Mouse (Mus musculus): ENCODE measurements at regions not wholly inside any gene's neighbourhood (a gene's known extent, or its start where the extent isn't known, plus 50 kb on each side); places are given as distances from the start of the nearest gene placed in this dataset.

- H3K27me3 ChIP-seq (ENCODE audit: control insufficient read depth, insufficient read depth, insufficient read length) = no peaks in the 10 kb centered on the region
- H3K79me2 ChIP-seq (ENCODE audit: control insufficient read depth, insufficient read depth) = no peaks in the 10 kb centered on the region
- H3K4me3 ChIP-seq (ENCODE audit: insufficient read depth, poor library complexity, severe bottlenecking) = no peak overlapping the region
- H3ac ChIP-seq (ENCODE audit: control insufficient read depth, insufficient read length, low read depth) = no peak overlapping the region
- no peak for TF ChIP-seq MYOD1 (IDR thresholded peaks at IDR 0.05; ENCODE audit: control insufficient read depth, insufficient read length, low read depth)
- no peak for TF ChIP-seq CTCF (IDR thresholded peaks at IDR 0.05; ENCODE audit: control insufficient read depth, insufficient read depth, insufficient read length)
- TF ChIP-seq MAX (IDR thresholded peaks at IDR 0.05) = no peak
- TF ChIP-seq USF1 (IDR thresholded peaks at IDR 0.05; ENCODE audit: low read depth) = no peak
- TF ChIP-seq MYOG (IDR thresholded peaks at IDR 0.05; ENCODE audit: control insufficient read depth, extremely low read depth, insufficient read length) = no peak
- no peak for TF ChIP-seq CEBPB (IDR thresholded peaks at IDR 0.05; ENCODE audit: low read depth)
- no peak for TF ChIP-seq FOSL1 (IDR thresholded peaks at IDR 0.05; ENCODE audit: insufficient read depth, low read length, poor library complexity, severe bottlenecking)
- no peaks in the 10 kb centered on the region for H3K36me3 ChIP-seq (ENCODE audit: control insufficient read depth, insufficient read depth)
- H3K79me3 ChIP-seq (ENCODE audit: low read depth) = no peaks in the 10 kb centered on the region
These were observed 490.1 kb downstream of the Dhx35 start for GRCm38 (mm10) chr2:159284525-159285189.

- H3K79me3 ChIP-seq (ENCODE audit: low read depth) = no peaks in the 10 kb centered on the region
- no peak overlapping the region for H3K4me3 ChIP-seq (ENCODE audit: insufficient read depth, poor library complexity, severe bottlenecking)
- H3K79me2 ChIP-seq (ENCODE audit: control insufficient read depth, insufficient read depth) = no peaks in the 10 kb centered on the region
- H3K27me3 ChIP-seq (ENCODE audit: control insufficient read depth, insufficient read depth, insufficient read length) = no peaks in the 10 kb centered on the region
- H3ac ChIP-seq (ENCODE audit: control insufficient read depth, insufficient read length, low read depth) = no peak overlapping the region
- H3K36me3 ChIP-seq (ENCODE audit: control insufficient read depth, insufficient read depth) = no peaks in the 10 kb centered on the region
- no peak for TF ChIP-seq USF1 (IDR thresholded peaks at IDR 0.05; ENCODE audit: low read depth)
- no peak for TF ChIP-seq CEBPB (IDR thresholded peaks at IDR 0.05; ENCODE audit: low read depth)
- TF ChIP-seq MAX (IDR thresholded peaks at IDR 0.05) = no peak
- no peak for TF ChIP-seq FOSL1 (IDR thresholded peaks at IDR 0.05; ENCODE audit: insufficient read depth, low read length, poor library complexity, severe bottlenecking)
- no peak for TF ChIP-seq CTCF (IDR thresholded peaks at IDR 0.05; ENCODE audit: control insufficient read depth, insufficient read depth, insufficient read length)
- TF ChIP-seq MYOD1 (IDR thresholded peaks at IDR 0.05; ENCODE audit: control insufficient read depth, insufficient read length, low read depth) = no peak
- no peak for TF ChIP-seq MYOG (IDR thresholded peaks at IDR 0.05; ENCODE audit: control insufficient read depth, extremely low read depth, insufficient read length)
These were observed 493.5 kb downstream of the Dhx35 start for GRCm38 (mm10) chr2:159287996-159288563.

GRCm38 (mm10) chr2:159290081-159290480 lies 495.5 kb downstream of the Dhx35 start:
- H3K79me3 ChIP-seq (ENCODE audit: low read depth) = no peaks in the 10 kb centered on the region
- no peak overlapping the region for H3K4me3 ChIP-seq (ENCODE audit: insufficient read depth, poor library complexity, severe bottlenecking)
- no peaks in the 10 kb centered on the region for H3K36me3 ChIP-seq (ENCODE audit: control insufficient read depth, insufficient read depth)
- no peaks in the 10 kb centered on the region for H3K79me2 ChIP-seq (ENCODE audit: control insufficient read depth, insufficient read depth)
- H3K27me3 ChIP-seq (ENCODE audit: control insufficient read depth, insufficient read depth, insufficient read length) = no peaks in the 10 kb centered on the region
- no peak for TF ChIP-seq CTCF (IDR thresholded peaks at IDR 0.05; ENCODE audit: control insufficient read depth, insufficient read depth, insufficient read length)
- no peak for TF ChIP-seq FOSL1 (IDR thresholded peaks at IDR 0.05; ENCODE audit: insufficient read depth, low read length, poor library complexity, severe bottlenecking)
- no peak for TF ChIP-seq USF1 (IDR thresholded peaks at IDR 0.05; ENCODE audit: low read depth)
- TF ChIP-seq MYOD1 (IDR thresholded peaks at IDR 0.05; ENCODE audit: control insufficient read depth, insufficient read length, low read depth) = no peak
- TF ChIP-seq CEBPB (IDR thresholded peaks at IDR 0.05; ENCODE audit: low read depth) = no peak
- no peak for TF ChIP-seq MYOG (IDR thresholded peaks at IDR 0.05; ENCODE audit: control insufficient read depth, extremely low read depth, insufficient read length)
- TF ChIP-seq MAX (IDR thresholded peaks at IDR 0.05) = no peak
- no peak overlapping the region for H3ac ChIP-seq (ENCODE audit: control insufficient read depth, insufficient read length, low read depth)

- Histone ChIP-seq H3K4me3 (ENCODE audit: insufficient read depth, poor library complexity, severe bottlenecking) (no peak overlapping the region), H3K79me3 (ENCODE audit: low read depth) (no peaks in the 10 kb centered on the region), H3K27me3 (ENCODE audit: control insufficient read depth, insufficient read depth, insufficient read length) (no peaks in the 10 kb centered on the region), H3K36me3 (ENCODE audit: control insufficient read depth, insufficient read depth) (no peaks in the 10 kb centered on the region), H3ac (ENCODE audit: control insufficient read depth, insufficient read length, low read depth) (no peak overlapping the region), H3K79me2 (ENCODE audit: control insufficient read depth, insufficient read depth) (no peaks in the 10 kb centered on the region)
- TF ChIP-seq USF1 (IDR thresholded peaks at IDR 0.05; ENCODE audit: low read depth) = no peak
- no peak for TF ChIP-seq CTCF (IDR thresholded peaks at IDR 0.05; ENCODE audit: control insufficient read depth, insufficient read depth, insufficient read length)
- no peak for TF ChIP-seq MYOG (IDR thresholded peaks at IDR 0.05; ENCODE audit: control insufficient read depth, extremely low read depth, insufficient read length)
- TF ChIP-seq CEBPB (IDR thresholded peaks at IDR 0.05; ENCODE audit: low read depth) = no peak
- no peak for TF ChIP-seq FOSL1 (IDR thresholded peaks at IDR 0.05; ENCODE audit: insufficient read depth, low read length, poor library complexity, severe bottlenecking)
- TF ChIP-seq MYOD1 (IDR thresholded peaks at IDR 0.05; ENCODE audit: control insufficient read depth, insufficient read length, low read depth) = no peak
- no peak for TF ChIP-seq MAX (IDR thresholded peaks at IDR 0.05)
These were observed 512.4 kb downstream of the Dhx35 start for GRCm38 (mm10) chr2:159307001-159307400.

GRCm38 (mm10) chr2:159334711-159335110 lies 540.1 kb downstream of the Dhx35 start:
- H3K4me3 ChIP-seq (ENCODE audit: insufficient read depth, poor library complexity, severe bottlenecking) = no peak overlapping the region
- H3K79me2 ChIP-seq (ENCODE audit: control insufficient read depth, insufficient read depth) = no peaks in the 10 kb centered on the region
- no peaks in the 10 kb centered on the region for H3K27me3 ChIP-seq (ENCODE audit: control insufficient read depth, insufficient read depth, insufficient read length)
- H3K36me3 ChIP-seq (ENCODE audit: control insufficient read depth, insufficient read depth) = no peaks in the 10 kb centered on the region
- H3K79me3 ChIP-seq (ENCODE audit: low read depth) = no peaks in the 10 kb centered on the region
- TF ChIP-seq CTCF (IDR thresholded peaks at IDR 0.05; ENCODE audit: control insufficient read depth, insufficient read depth, insufficient read length) = no peak
- TF ChIP-seq MAX (IDR thresholded peaks at IDR 0.05) = no peak
- TF ChIP-seq CEBPB (IDR thresholded peaks at IDR 0.05; ENCODE audit: low read depth) = no peak
- no peak for TF ChIP-seq FOSL1 (IDR thresholded peaks at IDR 0.05; ENCODE audit: insufficient read depth, low read length, poor library complexity, severe bottlenecking)
- no peak for TF ChIP-seq USF1 (IDR thresholded peaks at IDR 0.05; ENCODE audit: low read depth)
- TF ChIP-seq MYOG (IDR thresholded peaks at IDR 0.05; ENCODE audit: control insufficient read depth, extremely low read depth, insufficient read length) = no peak
- TF ChIP-seq MYOD1 (IDR thresholded peaks at IDR 0.05; ENCODE audit: control insufficient read depth, insufficient read length, low read depth) = no peak
- H3ac ChIP-seq (ENCODE audit: control insufficient read depth, insufficient read length, low read depth) = no peak overlapping the region
